Mouse (Mus musculus) telencephalon, adult 2 months (tissue): ENCODE results near the gene Zfyve21.

ENCODE experiments used
- DNase-seq: peaks from one replicate; pipeline ENCODE4 v3.0.0-alpha.2; 2011; ENCODE audit warnings: low read depth, low spot score

Gene Zfyve21

DNA sequence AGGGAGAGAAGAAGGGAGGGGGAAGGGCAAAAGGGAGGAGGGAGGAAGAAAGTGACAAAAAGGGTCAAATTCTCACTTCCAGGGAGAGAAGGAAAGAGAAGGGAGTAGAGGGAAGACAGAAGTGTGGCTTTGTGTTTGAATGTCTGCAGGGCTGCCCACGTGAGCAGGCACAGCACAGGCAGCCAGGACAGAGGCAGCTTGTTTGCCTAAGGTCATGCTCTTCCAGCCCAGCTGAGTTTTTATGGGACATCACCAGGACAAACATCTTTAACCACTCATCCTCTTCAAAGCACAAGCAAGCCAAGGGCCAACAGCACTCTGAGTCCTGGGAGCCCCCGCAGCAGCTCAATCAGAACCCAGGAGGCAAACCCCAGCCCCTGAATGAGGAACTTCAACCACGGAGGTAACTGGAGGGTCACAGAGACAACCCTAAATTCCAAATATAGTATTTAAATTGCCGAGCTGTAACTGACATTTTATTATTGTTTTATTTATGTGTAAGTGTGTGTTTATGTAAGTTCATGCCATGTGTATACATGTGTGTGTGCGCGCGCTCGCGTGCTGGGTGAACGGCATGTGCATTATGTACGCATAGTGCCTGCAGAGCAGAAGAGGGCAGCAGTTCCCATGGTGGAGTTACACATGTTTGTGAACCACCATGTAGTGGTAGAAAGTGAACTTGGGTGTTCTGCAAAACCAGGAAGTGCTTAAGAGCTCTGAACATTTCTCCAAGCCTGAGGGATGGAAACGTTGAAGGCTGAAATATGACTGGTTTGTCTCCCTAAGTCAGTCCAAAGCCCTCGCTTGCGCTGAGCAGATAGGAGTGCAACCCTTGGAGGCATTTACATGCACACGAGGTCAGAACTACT, 28.8 kb downstream of the Zfyve21 start:
- no peak for DNase-seq

DNA sequence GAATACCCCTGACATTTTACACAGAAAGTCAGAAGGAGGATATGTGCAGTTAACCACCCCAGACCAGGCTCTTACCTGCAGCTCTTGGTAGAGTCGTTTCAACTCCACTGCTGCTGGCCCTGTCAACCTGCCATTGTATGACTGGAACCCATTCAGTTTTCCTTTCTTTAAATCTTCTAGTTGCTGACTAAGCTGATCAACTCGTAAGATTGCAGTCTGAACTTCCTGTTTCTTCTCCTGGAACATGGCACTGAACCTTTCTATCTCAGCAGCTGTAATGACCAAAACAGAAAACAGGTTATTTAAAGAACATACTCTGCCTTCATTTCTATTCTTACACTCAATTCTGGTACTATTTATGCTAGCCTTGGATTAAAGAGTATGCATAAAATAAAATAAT, 29.5 kb downstream of the Zfyve21 start:
- DNase-seq: no peak

DNA sequence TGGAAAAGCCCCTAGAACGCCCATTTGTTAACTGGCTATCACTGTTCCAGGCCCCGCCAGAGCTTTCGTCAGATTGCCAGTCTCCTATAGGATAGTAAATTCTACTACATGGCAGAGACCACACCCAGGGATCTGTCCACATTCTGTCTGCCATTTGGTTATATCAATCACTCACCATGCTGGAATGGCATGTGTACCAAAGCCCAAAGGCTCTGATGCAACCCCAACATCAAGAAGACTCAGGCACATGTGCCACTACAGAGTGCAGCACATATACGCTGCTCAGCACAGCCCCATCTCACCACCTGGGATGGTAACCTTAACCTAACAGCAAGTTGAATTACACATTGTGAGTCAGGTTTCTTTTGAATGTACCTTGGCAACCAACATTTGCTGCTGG, 32.0 kb downstream of the Zfyve21 start:
- no peak for DNase-seq

DNA sequence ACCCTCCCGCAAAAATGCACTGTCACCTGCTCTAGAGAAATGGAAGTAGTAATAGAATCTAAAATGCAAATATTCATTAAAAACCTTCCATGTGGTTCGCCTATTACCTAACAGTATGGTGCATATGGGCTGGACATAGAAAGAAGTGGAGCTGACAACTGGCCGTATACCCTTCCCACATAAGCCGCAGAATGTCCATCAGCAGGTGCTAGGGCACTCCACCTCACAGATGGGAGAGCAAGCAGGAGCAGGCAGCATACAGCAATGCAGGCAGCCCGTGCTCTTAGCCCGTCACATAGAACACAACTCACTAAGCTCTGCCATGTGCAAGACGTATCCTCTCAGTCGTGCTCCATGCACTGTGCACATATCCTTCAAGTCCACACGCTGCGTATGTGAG, 32.8 kb downstream of the Zfyve21 start:
- DNase-seq: no peak

DNA sequence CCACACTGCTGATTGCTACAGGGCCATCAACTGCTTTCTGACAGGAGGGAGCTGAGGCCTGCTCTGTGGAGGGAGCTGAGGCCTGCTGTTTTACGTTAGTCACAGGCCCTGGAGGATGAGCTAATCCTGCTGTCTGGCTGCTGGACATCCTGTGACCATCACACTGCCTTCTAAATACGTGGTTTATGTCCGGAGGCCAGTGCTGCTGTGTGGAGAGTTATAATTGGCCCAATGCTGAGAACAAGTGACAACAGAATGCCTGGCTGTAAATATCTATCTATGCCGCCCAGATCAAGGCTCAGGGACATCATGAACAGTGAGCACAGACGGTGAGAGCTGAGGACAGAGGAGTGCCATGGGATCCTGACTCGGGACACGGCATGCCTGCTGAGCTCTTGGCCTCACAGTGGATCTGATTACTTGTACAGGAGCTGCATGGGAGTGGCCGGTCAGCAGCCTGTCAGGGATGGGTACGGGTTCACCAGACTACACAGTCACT, 34.4 kb downstream of the Zfyve21 start:
- no peak for DNase-seq

DNA sequence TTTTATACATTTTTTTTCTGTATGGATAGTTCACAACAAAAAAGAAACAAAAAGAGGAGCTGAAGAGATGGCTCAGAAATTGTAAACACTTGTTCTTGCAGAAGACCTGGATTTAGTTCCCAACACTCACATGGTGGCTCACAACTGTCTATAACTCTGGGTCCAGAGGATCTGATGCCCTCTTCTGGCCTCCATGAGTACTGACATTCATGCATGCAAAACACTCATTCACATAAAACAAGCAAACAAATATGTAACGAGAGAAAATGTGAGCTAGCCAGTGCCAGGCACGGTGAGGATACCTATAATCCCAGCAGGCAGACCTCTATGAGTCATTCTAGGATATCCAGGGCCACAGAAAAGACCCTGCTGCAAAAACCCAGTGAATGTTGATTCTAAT, 37.3 kb downstream of the Zfyve21 start:
- DNase-seq: no peak

DNA sequence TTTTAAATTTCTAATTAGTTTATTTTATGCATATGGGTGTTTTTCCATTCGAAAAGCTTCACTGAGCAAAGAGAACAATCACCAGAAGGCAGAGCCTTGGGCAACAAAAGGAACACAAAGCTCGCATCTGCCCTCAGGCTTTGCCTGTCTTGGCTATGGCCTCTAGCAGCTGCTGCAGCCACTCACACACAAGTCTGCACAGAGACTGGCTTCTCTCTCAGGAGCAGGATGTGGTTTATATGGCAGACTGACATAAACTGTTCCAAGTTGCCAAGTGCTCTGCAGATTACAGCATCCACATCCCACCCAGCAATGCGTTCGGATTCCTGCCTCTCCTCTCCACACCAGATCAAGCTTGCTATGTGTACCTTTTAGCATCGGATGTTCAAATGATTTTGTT, 37.8 kb downstream of the Zfyve21 start:
- no peak for DNase-seq

DNA sequence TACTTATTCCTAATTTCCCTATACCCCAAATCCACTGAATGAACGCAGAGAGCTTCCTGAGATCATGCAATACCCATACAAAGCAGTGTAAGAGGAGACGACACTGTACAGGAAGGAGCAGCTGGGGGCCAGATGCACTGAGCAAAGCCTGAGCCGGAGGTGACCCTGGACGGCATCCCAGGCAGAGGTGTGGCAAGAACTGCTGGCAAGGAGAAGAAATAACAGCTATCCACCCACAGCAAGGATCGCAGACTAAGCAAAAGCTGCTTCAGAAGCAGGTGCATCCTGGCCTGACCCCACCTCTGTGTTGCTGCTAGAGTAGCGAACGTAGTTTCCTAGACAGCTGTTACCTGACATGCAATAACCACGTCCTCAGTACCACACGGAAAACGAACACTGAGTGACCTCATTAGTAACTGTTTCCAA, 39.1 kb downstream of the Zfyve21 start:
- DNase-seq: no peak

DNA sequence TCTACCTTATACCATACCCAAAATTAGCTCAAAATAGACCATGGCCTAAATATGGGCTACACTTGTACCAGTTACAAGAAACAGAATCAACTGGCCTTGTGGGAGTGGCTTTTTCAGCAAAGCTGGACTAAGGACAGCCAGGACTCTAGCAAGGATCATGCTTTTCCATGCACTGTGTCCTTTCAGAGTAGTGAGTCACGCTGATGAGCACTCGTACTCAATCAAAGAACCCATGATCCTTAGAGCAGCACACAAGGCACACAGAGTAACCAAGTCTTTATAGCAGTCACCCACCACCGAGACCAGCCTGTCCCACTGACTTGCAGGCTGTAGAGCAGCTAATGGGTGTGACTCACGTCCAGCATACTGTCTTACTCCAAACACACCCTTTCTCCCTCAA, 39.6 kb downstream of the Zfyve21 start:
- DNase-seq: no peak

DNA sequence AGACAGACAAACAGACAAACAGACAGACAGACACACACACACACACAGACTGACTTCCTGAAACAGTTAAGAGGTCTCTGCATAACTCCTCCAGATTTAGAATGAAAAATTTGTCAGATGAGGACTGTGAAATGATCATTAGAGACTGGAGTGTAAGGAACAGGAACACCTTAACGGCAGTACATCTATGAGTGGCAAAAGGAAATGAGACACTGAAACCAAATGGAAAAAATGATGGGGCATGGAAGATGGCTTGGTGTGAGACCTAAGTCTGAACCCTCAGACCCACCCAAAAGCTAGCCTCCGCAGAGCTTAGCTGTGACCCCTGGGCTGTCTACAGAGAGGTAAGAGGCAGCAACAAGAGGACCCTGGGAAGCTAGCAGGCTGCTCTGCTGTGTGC, 41.5 kb downstream of the Zfyve21 start:
- DNase-seq: no peak

DNA sequence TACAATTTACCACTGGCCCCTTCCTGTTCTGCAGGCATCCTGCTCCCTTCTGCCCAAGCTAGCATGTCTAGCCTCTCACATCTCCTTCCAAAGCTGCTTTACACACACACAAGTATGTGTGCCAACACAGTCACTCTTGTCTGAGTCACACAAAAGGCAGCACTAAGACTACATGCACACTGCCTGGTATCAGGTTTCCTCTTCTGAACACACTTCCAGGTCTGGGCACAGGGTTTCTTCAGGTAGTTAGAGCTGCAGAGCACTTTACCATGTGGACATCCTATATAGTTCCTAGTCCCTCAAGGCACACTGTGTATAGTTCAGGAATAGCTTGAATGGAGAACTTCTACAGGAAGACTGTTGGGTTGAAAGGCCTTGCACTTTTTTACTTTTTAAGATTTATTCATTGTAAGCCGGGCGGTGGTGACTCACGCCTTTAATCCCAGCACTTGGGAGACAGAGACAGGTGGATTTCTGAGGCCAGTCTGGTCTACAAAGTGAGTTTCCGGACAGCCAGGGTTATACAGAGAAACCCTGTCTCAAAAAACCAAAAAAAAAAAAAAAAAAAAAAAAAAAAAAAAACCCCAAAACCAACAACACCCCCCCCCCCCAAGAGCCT, 50.3 kb downstream of the Zfyve21 start:
- DNase-seq: no peak

DNA sequence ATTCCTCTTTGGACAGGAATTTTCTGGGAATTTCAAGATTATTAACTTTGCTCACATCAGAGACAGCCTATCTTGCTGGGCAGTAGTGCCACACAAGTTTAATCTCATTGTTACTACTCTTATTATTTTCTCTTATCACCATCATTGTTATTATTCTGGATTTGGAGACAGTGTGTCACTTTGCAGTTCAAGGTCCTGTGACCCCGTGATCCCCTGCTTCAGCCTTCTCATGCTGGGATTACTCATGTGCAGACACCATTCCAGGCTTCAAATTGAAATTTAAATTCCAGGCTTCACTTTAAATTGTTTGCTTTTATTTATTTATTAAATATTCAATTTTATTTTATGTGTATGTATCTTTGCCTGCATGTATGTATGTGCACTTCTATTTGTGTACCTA, 55.8 kb downstream of the Zfyve21 start:
- no peak for DNase-seq

DNA sequence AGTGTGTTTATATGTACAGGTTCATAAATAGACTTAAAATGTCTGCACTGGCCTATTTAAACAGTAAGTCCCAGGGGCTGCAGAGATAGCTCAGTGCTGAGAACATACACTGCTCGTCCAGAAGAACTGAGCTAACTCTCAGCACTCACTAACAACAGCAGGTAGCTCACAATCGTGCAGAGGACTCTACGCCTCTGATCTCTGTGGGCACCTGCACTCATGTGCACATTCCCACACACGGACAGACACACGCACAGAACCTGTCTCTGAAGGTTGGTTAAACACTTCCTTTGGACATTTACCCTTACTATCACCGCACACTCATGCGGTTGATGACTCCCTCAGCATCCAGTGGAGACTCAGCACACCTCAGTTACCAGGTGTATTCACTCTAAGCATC, 56.8 kb downstream of the Zfyve21 start:
- DNase-seq: no peak

DNA sequence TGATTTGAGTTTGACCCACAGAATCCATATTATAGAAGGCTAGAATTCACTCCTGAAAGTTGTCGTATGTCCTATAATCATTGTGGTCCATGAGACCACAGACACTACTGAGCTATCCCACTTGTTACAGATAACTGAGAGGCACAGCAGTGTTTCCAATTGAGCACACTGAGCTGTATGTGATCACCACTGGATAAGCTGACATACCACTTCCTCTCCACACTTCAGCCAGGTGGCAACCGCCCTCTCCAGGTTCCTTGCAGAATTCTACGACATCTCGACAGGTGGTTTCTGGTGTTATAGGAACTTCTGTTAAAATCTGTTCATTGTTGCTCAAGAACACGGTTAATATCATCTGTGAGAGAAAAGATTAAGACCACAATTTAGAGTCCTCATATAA, 58.1 kb downstream of the Zfyve21 start:
- DNase-seq: no peak

DNA sequence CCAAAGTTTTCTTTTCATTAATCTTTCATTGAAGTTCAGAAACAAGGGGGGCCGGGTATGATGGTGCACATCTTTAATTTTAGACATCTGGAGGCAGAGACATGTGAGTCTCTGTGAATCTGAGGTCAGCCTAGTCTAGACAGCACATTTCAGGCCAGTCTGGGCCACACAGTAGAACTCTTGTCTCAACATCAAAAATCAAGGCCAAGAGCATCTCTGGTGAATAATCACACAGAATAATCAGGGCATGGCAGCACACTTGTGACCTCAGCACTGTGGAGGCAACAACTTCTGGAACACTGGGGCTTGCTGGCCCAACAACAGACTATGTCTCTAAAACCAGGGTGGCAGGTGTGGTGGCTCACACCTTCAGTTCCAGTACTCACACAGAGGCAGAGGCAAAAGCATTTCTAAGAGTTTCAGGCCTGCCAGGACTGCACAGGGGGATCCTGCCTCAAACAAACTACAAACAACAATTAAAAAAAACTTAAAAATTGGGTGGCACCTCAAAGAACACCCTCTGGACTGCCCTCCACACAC, 60.7 kb downstream of the Zfyve21 start:
- DNase-seq: no peak

DNA sequence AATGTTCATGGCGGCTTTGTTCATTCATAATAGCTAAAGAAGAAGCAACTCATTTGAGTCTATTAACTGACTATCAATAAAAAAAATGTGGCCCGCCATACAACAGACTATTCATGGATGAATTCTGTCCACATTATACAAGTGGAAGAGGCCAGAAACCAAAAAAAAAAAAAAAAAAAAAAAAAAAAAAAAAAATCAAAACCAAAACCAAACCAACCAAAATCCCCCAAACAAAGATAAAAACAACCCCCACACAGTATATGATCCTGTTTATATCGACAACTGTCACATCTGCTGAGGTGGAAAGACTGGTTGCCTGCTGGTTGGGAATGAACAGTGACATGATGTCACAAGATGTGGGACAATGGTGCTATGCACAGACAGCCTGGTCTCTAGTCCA, 61.5 kb downstream of the Zfyve21 start:
- no peak for DNase-seq

DNA sequence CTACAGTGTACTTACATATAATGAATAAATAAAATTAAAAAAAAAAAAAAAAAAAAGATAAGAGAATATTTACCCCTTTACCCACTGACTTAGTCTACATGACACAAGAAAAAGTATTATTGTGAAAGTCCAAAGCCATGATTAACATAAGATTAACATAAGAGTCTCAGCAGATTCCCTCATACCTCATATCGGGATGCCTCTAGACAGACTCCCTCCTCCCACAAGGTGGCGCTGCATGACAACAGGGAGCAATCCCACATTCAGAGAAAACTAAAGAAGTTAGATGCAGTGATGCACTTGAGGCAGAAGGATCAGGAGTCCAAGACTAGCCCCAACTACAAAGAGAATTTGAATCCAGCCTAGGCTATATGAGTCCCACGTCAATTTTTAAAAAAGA, 64.2 kb downstream of the Zfyve21 start:
- peak; percentile 48 for DNase-seq
